Mouse (Mus musculus) frontal cortex, postnatal 10 days (tissue): Measurements from ENCODE around the gene Lmx1a.
A peak's percentile ranks its signal among the peaks of the same experiment; 100 is the strongest.

Experiments
- DNase-seq, 2 experiments: peaks; one replicate each; pipeline ENCODE4 v3.0.0; 2022; ENCODE audit warnings: low spot score in 2 of 2, mixed read lengths in 1 of 2

Lmx1a gene

GRCm38 (mm10) chr1:167693499-167694240 is 4.6 kb downstream of the Lmx1a start:
- no peak for DNase-seq

GRCm38 (mm10) chr1:167694731-167695130 is 5.7 kb downstream of the Lmx1a start:
- DNase-seq = no peak

GRCm38 (mm10) chr1:167695910-167696459 is 6.9 kb downstream of the Lmx1a start:
- DNase-seq = no peak

GRCm38 (mm10) chr1:167699706-167700105 is 10.7 kb downstream of the Lmx1a start:
- DNase-seq = no peak

GRCm38 (mm10) chr1:167700221-167700620 is 11.2 kb downstream of the Lmx1a start:
- DNase-seq = no peak

GRCm38 (mm10) chr1:167705527-167705926 is 16.5 kb downstream of the Lmx1a start:
- DNase-seq = no peak

GRCm38 (mm10) chr1:167708761-167709160 is 19.7 kb downstream of the Lmx1a start:
- DNase-seq = no peak

GRCm38 (mm10) chr1:167715730-167716341 is 26.8 kb downstream of the Lmx1a start:
- DNase-seq = no peak

- no peak for DNase-seq
Measured at GRCm38 (mm10) chr1:167734471-167734870, 45.4 kb downstream of the Lmx1a start.

GRCm38 (mm10) chr1:167736793-167737192 is 47.8 kb downstream of the Lmx1a start:
- no peak for DNase-seq

GRCm38 (mm10) chr1:167739286-167739685 is 50.2 kb downstream of the Lmx1a start:
- DNase-seq = no peak

- DNase-seq = no peak
Measured at GRCm38 (mm10) chr1:167746676-167747075, 57.6 kb downstream of the Lmx1a start.

- DNase-seq = no peak
Measured at GRCm38 (mm10) chr1:167752661-167753060, 63.6 kb downstream of the Lmx1a start.

- DNase-seq = no peak
Measured at GRCm38 (mm10) chr1:167754085-167754484, 65.0 kb downstream of the Lmx1a start.

GRCm38 (mm10) chr1:167754636-167755522 is 65.8 kb downstream of the Lmx1a start:
- no peak for DNase-seq

- DNase-seq = no peak
Measured at GRCm38 (mm10) chr1:167758208-167758607, 69.2 kb downstream of the Lmx1a start.

GRCm38 (mm10) chr1:167760307-167760706 is 71.3 kb downstream of the Lmx1a start:
- DNase-seq = no peak

GRCm38 (mm10) chr1:167761785-167762223 is 72.8 kb downstream of the Lmx1a start:
- DNase-seq = no peak

GRCm38 (mm10) chr1:167766619-167767018 is 77.6 kb downstream of the Lmx1a start:
- no peak for DNase-seq

- no peak for DNase-seq
Measured at GRCm38 (mm10) chr1:167770457-167770856, 81.4 kb downstream of the Lmx1a start.

GRCm38 (mm10) chr1:167779766-167780488 is 90.9 kb downstream of the Lmx1a start:
- DNase-seq = peak in 1 of 2 experiments; percentile 23
